Mouse (Mus musculus): ENCODE results near the gene Rab3il1. TPM values are rescaled to one million over a fixed set of nuclear protein-coding genes. Genes with fewer than 3 reads are reported as not detected.

The Rab3il1 gene
- polyA plus RNA-seq, 1 experiment from 2014 or later, result 26.3 TPM

DNA sequence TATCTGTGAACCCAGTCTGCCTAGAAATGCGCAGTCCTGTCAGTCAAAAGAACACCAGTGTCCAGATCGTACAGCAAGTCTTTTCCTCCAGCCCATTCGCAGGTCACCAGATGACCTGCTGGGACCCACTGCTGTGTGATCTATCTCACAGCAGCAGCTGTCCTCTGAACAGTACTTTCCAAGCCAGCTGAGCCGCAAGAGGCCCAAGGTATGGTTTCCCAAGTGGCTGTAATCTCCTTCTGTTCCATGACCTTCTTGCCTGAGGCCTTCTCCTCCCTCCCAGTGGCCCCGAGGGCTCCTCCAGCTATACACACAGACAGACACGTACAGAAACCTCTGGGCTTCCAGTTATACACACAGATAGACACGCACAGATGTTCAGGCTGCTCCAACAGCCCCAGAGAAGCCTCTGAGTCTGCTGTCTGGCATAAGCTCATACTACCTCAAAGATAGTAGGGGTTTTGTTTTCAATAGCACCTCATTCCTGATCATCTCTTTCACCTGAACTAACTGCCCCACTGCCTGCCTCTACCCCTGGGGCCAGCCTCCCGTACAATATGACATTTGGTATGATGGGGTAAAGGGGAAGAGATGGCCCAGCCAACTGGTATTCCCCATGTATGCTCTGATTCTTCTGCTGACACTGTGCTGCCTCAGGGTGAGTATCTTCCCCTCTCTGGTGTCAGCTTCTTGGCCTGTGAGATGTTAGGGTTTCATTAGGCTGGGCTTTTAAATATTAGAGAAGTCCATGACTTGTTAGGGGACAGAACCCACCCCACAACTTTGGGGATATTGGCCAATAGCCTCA lies 59.5 kb downstream of the Rab3il1 start:
- WGBS, result 54% methylated on average over 8 of the region's 8 CpGs
- H3K4me1 ChIP-seq, result peaks cover 7% of the 10 kb centered on the region; the same call in 1 of the 2 replicates
- no peak overlapping the region for H3K4me3 ChIP-seq
- no peak for ATAC-seq (ENCODE audit: low FRiP score, low read depth)
- H3K9ac ChIP-seq, result no peak overlapping the region
- no peak overlapping the region for H3K4me2 ChIP-seq (replicated peaks)
- H3K9me3 ChIP-seq, result no peaks in the 10 kb centered on the region
- peaks cover 50% of the 10 kb centered on the region for H3K36me3 ChIP-seq
- no peaks in the 10 kb centered on the region for H3K27me3 ChIP-seq (replicated peaks)
- H3K27ac ChIP-seq, result no peak overlapping the region

- no peak overlapping the region for H3K4me2 ChIP-seq (replicated peaks)
- no peak overlapping the region for H3K4me3 ChIP-seq
- H3K9me3 ChIP-seq, result no peaks in the 10 kb centered on the region
- H3K4me1 ChIP-seq, result peaks cover 7% of the 10 kb centered on the region; the same call in 1 of the 2 replicates
- H3K9ac ChIP-seq, result no peak overlapping the region
- H3K27ac ChIP-seq, result no peak overlapping the region
- no peak for ATAC-seq (ENCODE audit: low FRiP score, low read depth)
- WGBS, result 100% methylated on average over 2 of the region's 2 CpGs
- H3K36me3 ChIP-seq, result peaks cover 56% of the 10 kb centered on the region
- no peaks in the 10 kb centered on the region for H3K27me3 ChIP-seq (replicated peaks)
These were observed 60.2 kb downstream of the Rab3il1 start for GRCm38 (mm10) chr19:10061624-10062023.

DNA sequence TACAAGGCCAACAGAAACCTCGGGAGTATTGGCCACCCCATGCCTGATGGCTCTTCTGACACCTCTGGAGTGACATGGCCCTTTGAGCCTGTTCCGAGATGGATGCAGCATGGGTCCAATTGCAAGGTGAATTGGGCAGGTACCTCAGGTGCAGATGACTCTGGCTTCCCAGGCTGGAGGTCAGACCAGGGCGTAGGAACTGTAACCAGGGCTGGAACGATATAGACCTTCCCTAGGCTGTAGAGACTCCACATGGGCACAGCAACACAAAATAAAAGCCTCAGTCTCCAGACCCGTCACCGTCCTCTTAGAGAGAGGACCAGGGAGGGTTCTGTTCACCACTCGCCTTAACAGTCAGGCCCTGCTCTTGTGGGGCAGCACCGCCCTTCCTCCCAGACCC lies 60.8 kb downstream of the Rab3il1 start:
- WGBS, result 88% methylated on average over 8 of the region's 8 CpGs
- Histone ChIP-seq H3K27me3 (replicated peaks) (no peaks in the 10 kb centered on the region), H3K9ac (no peak overlapping the region), H3K27ac (no peak overlapping the region), H3K36me3 (peaks cover 63% of the 10 kb centered on the region), H3K4me3 (no peak overlapping the region), H3K4me2 (replicated peaks) (no peak overlapping the region), H3K9me3 (no peaks in the 10 kb centered on the region), H3K4me1 (peaks cover 7% of the 10 kb centered on the region; the same call in 1 of the 2 replicates)
- no peak for ATAC-seq (ENCODE audit: low FRiP score, low read depth)

DNA sequence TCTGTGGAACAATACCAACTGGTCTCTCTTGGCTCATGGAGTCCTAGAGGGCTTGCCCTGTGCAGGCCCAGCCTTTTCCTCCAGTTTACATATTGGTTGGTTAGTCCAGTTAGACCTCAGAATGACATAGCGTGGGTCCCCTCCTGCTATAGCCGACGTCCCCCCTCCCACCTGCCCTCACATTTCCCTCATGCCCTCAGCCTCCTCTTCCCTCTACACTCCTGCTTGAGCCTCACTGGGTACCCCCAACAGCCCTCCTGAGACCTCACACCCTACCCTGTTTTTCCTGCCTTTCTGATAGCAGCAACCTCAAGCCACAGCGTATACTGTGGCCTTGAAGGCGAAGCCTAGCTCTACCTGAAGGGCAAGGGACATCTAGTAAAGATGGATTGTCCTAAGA lies 61.4 kb downstream of the Rab3il1 start:
- Histone ChIP-seq H3K4me2 (replicated peaks) (no peak overlapping the region), H3K9me3 (no peaks in the 10 kb centered on the region), H3K27me3 (replicated peaks) (no peaks in the 10 kb centered on the region), H3K9ac (no peak overlapping the region), H3K4me3 (no peak overlapping the region), H3K4me1 (peaks cover 7% of the 10 kb centered on the region; the same call in 1 of the 2 replicates), H3K27ac (no peak overlapping the region), H3K36me3 (peaks cover 69% of the 10 kb centered on the region)
- ATAC-seq (ENCODE audit: low FRiP score, low read depth), result no peak
- WGBS, result 93% methylated on average over 5 of the region's 5 CpGs

- Histone ChIP-seq H3K4me2 (replicated peaks) (no peak overlapping the region), H3K9me3 (no peaks in the 10 kb centered on the region), H3K4me1 (peaks cover 7% of the 10 kb centered on the region; the same call in 1 of the 2 replicates), H3K27me3 (replicated peaks) (no peaks in the 10 kb centered on the region), H3K36me3 (peaks cover 84% of the 10 kb centered on the region), H3K27ac (no peak overlapping the region), H3K9ac (no peak overlapping the region), H3K4me3 (no peak overlapping the region)
- ATAC-seq (ENCODE audit: low FRiP score, low read depth), result no peak
- WGBS, result 86% methylated on average over 10 of the region's 10 CpGs
These were observed 62.9 kb downstream of the Rab3il1 start for GRCm38 (mm10) chr19:10064173-10065012.

- peaks cover 96% of the 10 kb centered on the region for H3K36me3 ChIP-seq
- H3K4me1 ChIP-seq, result peaks cover 7% of the 10 kb centered on the region; the same call in 1 of the 2 replicates
- no peak overlapping the region for H3K27ac ChIP-seq
- H3K4me2 ChIP-seq (replicated peaks), result no peak overlapping the region
- H3K27me3 ChIP-seq (replicated peaks), result no peaks in the 10 kb centered on the region
- no peaks in the 10 kb centered on the region for H3K9me3 ChIP-seq
- 94% methylated on average over 5 of the region's 5 CpGs for WGBS
- ATAC-seq (ENCODE audit: low FRiP score, low read depth), result no peak
- no peak overlapping the region for H3K9ac ChIP-seq
- H3K4me3 ChIP-seq, result no peak overlapping the region
These were observed 64.2 kb downstream of the Rab3il1 start for GRCm38 (mm10) chr19:10065465-10066188.

- peaks cover 98% of the 10 kb centered on the region for H3K36me3 ChIP-seq
- WGBS, result 97% methylated on average over 4 of the region's 4 CpGs
- no peak overlapping the region for H3K27ac ChIP-seq
- H3K9ac ChIP-seq, result no peak overlapping the region
- peaks cover 2% of the 10 kb centered on the region; the same call in 1 of the 2 replicates for H3K4me1 ChIP-seq
- no peak overlapping the region for H3K4me3 ChIP-seq
- no peak overlapping the region for H3K4me2 ChIP-seq (replicated peaks)
- H3K27me3 ChIP-seq (replicated peaks), result no peaks in the 10 kb centered on the region
- H3K9me3 ChIP-seq, result no peaks in the 10 kb centered on the region
- ATAC-seq (ENCODE audit: low FRiP score, low read depth), result no peak
These were observed 64.7 kb downstream of the Rab3il1 start for GRCm38 (mm10) chr19:10066189-10066500.

DNA sequence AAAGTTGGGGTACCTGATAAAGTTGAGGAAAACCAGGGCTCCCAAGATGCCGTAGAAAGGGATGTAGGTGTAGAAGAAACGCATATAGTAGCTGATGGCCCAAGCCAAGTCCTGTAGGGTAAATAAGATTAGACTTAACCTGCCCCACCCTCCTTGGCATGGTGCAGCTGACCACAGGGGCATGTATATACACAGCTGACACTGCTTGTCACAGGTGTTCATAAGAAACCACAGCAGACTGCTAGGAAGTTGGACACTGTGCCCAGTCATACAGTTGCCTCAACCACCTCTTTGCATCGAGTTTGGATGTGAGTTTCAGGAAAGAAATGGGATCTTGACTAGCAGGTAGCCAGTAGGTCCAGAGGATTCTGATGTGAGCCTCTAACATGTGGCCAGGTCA lies 65.0 kb downstream of the Rab3il1 start:
- 97% methylated on average over 3 of the region's 3 CpGs for WGBS
- Histone ChIP-seq H3K36me3 (peaks cover 97% of the 10 kb centered on the region), H3K27me3 (replicated peaks) (no peaks in the 10 kb centered on the region), H3K4me2 (replicated peaks) (no peak overlapping the region), H3K9me3 (no peaks in the 10 kb centered on the region), H3K9ac (no peak overlapping the region), H3K4me3 (no peak overlapping the region), H3K4me1 (no peaks in the 10 kb centered on the region), H3K27ac (no peak overlapping the region)
- ATAC-seq (ENCODE audit: low FRiP score, low read depth), result no peak

- no peaks in the 10 kb centered on the region for H3K4me1 ChIP-seq
- H3K9ac ChIP-seq, result no peak overlapping the region
- H3K27ac ChIP-seq, result no peak overlapping the region
- no peak overlapping the region for H3K4me2 ChIP-seq (replicated peaks)
- H3K27me3 ChIP-seq (replicated peaks), result no peaks in the 10 kb centered on the region
- no peak overlapping the region for H3K4me3 ChIP-seq
- H3K36me3 ChIP-seq, result peaks cover 95% of the 10 kb centered on the region
- WGBS, result 90% methylated on average over 7 of the region's 7 CpGs
- ATAC-seq (ENCODE audit: low FRiP score, low read depth), result no peak
- H3K9me3 ChIP-seq, result no peaks in the 10 kb centered on the region
These were observed 66.2 kb downstream of the Rab3il1 start for GRCm38 (mm10) chr19:10067701-10068100.

DNA sequence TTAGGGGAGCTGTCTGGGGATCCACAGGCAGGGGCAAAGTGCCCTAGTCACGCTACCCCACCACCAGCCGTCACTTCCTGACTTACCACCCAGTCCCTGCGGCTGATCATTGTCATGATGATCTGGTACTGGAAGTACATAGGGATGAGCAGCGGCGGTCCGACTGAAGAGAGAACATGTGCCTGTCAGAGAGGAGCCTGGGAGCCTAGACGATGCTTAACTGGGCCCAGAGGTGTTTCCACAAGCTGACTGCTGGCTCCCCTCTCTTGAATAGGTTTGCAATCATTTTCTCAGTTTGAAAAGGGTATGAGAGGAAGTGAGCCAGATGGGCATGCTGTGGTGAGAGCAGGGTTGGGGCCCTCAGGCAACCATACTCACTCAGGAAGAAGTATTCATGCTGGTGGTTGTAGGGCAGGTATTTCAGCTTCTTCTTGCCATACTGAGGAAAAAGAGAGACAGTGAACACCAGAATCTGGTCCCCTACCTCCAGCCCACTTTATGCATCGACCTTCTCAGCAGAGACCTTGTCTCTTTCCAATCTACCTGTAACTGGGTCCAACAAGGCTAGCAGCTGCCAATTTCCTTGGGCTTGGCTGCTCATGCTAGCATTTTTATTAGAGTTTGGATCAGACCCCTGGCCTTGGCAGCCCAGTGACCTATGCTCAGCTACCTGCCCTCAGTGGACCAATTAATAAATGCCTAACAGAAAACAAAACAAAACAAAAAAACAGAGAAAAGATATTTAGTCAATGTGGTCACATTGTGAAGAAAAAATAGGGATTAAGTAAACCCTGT lies 68.9 kb downstream of the Rab3il1 start:
- H3K4me2 ChIP-seq (replicated peaks), result no peak overlapping the region
- H3K4me1 ChIP-seq, result no peaks in the 10 kb centered on the region
- H3K27ac ChIP-seq, result no peak overlapping the region
- WGBS, result 95% methylated on average over 8 of the region's 8 CpGs
- ATAC-seq (ENCODE audit: low FRiP score, low read depth), result no peak
- H3K36me3 ChIP-seq, result peaks cover 96% of the 10 kb centered on the region
- no peak overlapping the region for H3K9ac ChIP-seq
- no peaks in the 10 kb centered on the region for H3K9me3 ChIP-seq
- H3K4me3 ChIP-seq, result no peak overlapping the region
- H3K27me3 ChIP-seq (replicated peaks), result no peaks in the 10 kb centered on the region

- Histone ChIP-seq H3K27ac (no peak overlapping the region), H3K4me2 (replicated peaks) (no peak overlapping the region), H3K4me3 (no peak overlapping the region), H3K36me3 (peaks cover 96% of the 10 kb centered on the region), H3K9ac (no peak overlapping the region), H3K27me3 (replicated peaks) (no peaks in the 10 kb centered on the region), H3K9me3 (no peaks in the 10 kb centered on the region), H3K4me1 (no peaks in the 10 kb centered on the region)
- 86% methylated on average over 5 of the region's 5 CpGs for WGBS
- no peak for ATAC-seq (ENCODE audit: low FRiP score, low read depth)
These were observed 69.7 kb downstream of the Rab3il1 start for GRCm38 (mm10) chr19:10071166-10071565.

All from neural tube, embryonic 12.5 days (tissue).